Mouse (Mus musculus) G1E (cell line): ENCODE results near the gene Tshz2. TPM values are rescaled to one million over a fixed set of nuclear protein-coding genes. Genes with fewer than 3 reads are reported as not detected.

ENCODE experiments used
- ATAC-seq: 2 replicates; pipeline ENCODE4 v1.8.0; 2016; ENCODE audit warnings: mild to moderate bottlenecking; ENCODE audit not compliant: insufficient number of reproducible peaks, poor library complexity, low FRiP score, severe bottlenecking; ENCODE audit errors: extremely low read depth
- DNase-seq: peaks from one replicate; pipeline ENCODE4 v3.0.0; 2012; ENCODE audit warnings: low spot score
- H3K27me3 ChIP-seq: 2 replicates; pipeline ENCODE4 v1.6.1; 2012; ENCODE audit warnings: mild to moderate bottlenecking, low read length, inconsistent platforms; ENCODE audit not compliant: insufficient read depth
- H3K36me3 ChIP-seq: replicated peaks from 2 replicates; pipeline ENCODE3; 2012; ENCODE audit warnings: mild to moderate bottlenecking, inconsistent platforms
- H3K4me1 ChIP-seq: 2 replicates; pipeline ENCODE4 v1.6.1; 2012; ENCODE audit warnings: low read depth, low read length, inconsistent platforms, mixed read lengths; ENCODE audit not compliant: insufficient read depth
- H3K4me3 ChIP-seq: 2 replicates; pipeline ENCODE4 v1.5.1; 2012; ENCODE audit warnings: low read depth, mild to moderate bottlenecking, inconsistent platforms, low read length, moderate library complexity, mixed read lengths
- H3K9me3 ChIP-seq: replicated peaks from 2 replicates; pipeline ENCODE4 v1.6.1; 2012; ENCODE audit warnings: inconsistent platforms
- CTCF ChIP-seq: IDR thresholded peaks from 2 replicates; pipeline ENCODE4 v1.5.1; 2012; ENCODE audit warnings: low read depth, low read length, inconsistent platforms, mixed read lengths
- GATA1 ChIP-seq: IDR thresholded peaks from 2 replicates; pipeline ENCODE4 v1.6.1; 2012; ENCODE audit warnings: borderline replicate concordance, low read length, inconsistent platforms, mixed read lengths
- GATA2 ChIP-seq: IDR thresholded peaks from 2 replicates; pipeline ENCODE4 v1.6.1; 2012; ENCODE audit warnings: low read depth, low read length, inconsistent platforms, borderline replicate concordance
- POLR2AphosphoS5 ChIP-seq: IDR thresholded peaks from 2 replicates; pipeline ENCODE4 v1.6.1; 2012; ENCODE audit warnings: low read depth, low read length, inconsistent platforms; ENCODE audit not compliant: insufficient replicate concordance
- TAL1 ChIP-seq: conservative IDR thresholded peaks from 2 replicates; pipeline ENCODE4 v1.6.1; 2012; ENCODE audit warnings: low read depth, low read length, inconsistent platforms, mixed read lengths
- polyA plus RNA-seq: library from polyadenylated mRNA; stranded (reverse); fragments of >175 nt; gene quantifications from 2 replicates; pipeline ENCODE4 v1.2.3, GENCODE M21; 2012
- total RNA-seq, 2 experiments: library from RNA; stranded (forward) in 1 of 2; stranded (reverse) in 1 of 2; fragments of 200-1000 nt in 1 of 2; fragments of >200 nt in 1 of 2; fragmentation: Nextera tagmentation in 1 of 2; gene quantifications; 2 replicates each; pipeline ENCODE4 v1.2.3; 2014 to 2017

Tshz2 gene
- total and polyA plus RNA-seq, 3 experiments, result 0.16 TPM; not detected in 2

- Histone ChIP-seq H3K4me1 (no peaks in the 10 kb centered on the region), H3K4me3 (no peak overlapping the region), H3K9me3 (peaks cover 78% of the 10 kb centered on the region), H3K27me3 (no peaks in the 10 kb centered on the region), H3K36me3 (no peaks in the 10 kb centered on the region)
- ATAC-seq (no peak), DNase-seq (no peak)
- no peak for TF ChIP-seq GATA2
- no peak for TF ChIP-seq CTCF
- TF ChIP-seq POLR2AphosphoS5, result no peak
- no peak for TF ChIP-seq GATA1
- no peak for TF ChIP-seq TAL1
Observed at GRCm38 (mm10) chr2:169671264-169671663, 38.5 kb downstream of the Tshz2 start.

- no peaks in the 10 kb centered on the region for H3K27me3 ChIP-seq
- H3K4me1 ChIP-seq, result no peaks in the 10 kb centered on the region
- no peaks in the 10 kb centered on the region for H3K36me3 ChIP-seq
- TF ChIP-seq CTCF (no peak), TAL1 (no peak), GATA2 (no peak), POLR2AphosphoS5 (no peak), GATA1 (no peak)
- no peak overlapping the region for H3K4me3 ChIP-seq
- DNase-seq, result no peak
- ATAC-seq, result no peak
- peaks cover 83% of the 10 kb centered on the region for H3K9me3 ChIP-seq
Observed at GRCm38 (mm10) chr2:169673786-169674185, 41.0 kb downstream of the Tshz2 start.

- H3K9me3 ChIP-seq, result peaks cover 84% of the 10 kb centered on the region
- no peak for TF ChIP-seq GATA1
- TF ChIP-seq CTCF, result no peak
- TF ChIP-seq GATA2, result no peak
- TF ChIP-seq POLR2AphosphoS5, result no peak
- no peak for TF ChIP-seq TAL1
- no peak for ATAC-seq
Observed at GRCm38 (mm10) chr2:169674209-169674608, 41.4 kb downstream of the Tshz2 start.

GRCm38 (mm10) chr2:169679264-169679663 is 46.5 kb downstream of the Tshz2 start:
- Histone ChIP-seq H3K9me3 (peaks cover 84% of the 10 kb centered on the region), H3K36me3 (no peaks in the 10 kb centered on the region), H3K4me3 (no peak overlapping the region), H3K4me1 (no peaks in the 10 kb centered on the region), H3K27me3 (no peaks in the 10 kb centered on the region)
- no peak for ATAC-seq
- no peak for DNase-seq
- TF ChIP-seq CTCF (no peak), GATA1 (no peak), POLR2AphosphoS5 (no peak), TAL1 (no peak), GATA2 (no peak)

More at GRCm38 (mm10) chr2:169674209-169674608, 41.4 kb downstream of the Tshz2 start:
- Histone ChIP-seq H3K27me3 (no peaks in the 10 kb centered on the region), H3K4me3 (no peak overlapping the region), H3K36me3 (no peaks in the 10 kb centered on the region), H3K4me1 (no peaks in the 10 kb centered on the region)
- DNase-seq, result no peak

GRCm38 (mm10) chr2:169679951-169680350 is 47.1 kb downstream of the Tshz2 start:
- H3K9me3 ChIP-seq, result peaks cover 84% of the 10 kb centered on the region
- no peaks in the 10 kb centered on the region for H3K27me3 ChIP-seq
- DNase-seq (no peak), ATAC-seq (no peak)
- H3K4me1 ChIP-seq, result no peaks in the 10 kb centered on the region
- no peak for TF ChIP-seq POLR2AphosphoS5
- TF ChIP-seq GATA2, result no peak
- TF ChIP-seq CTCF, result no peak
- TF ChIP-seq TAL1, result no peak
- no peak for TF ChIP-seq GATA1
- H3K4me3 ChIP-seq, result no peak overlapping the region
- H3K36me3 ChIP-seq, result no peaks in the 10 kb centered on the region

- ATAC-seq (no peak), DNase-seq (no peak)
- no peaks in the 10 kb centered on the region for H3K4me1 ChIP-seq
- no peaks in the 10 kb centered on the region for H3K36me3 ChIP-seq
- H3K4me3 ChIP-seq, result no peak overlapping the region
- TF ChIP-seq GATA2 (no peak), GATA1 (no peak), CTCF (no peak), POLR2AphosphoS5 (no peak), TAL1 (no peak)
- no peaks in the 10 kb centered on the region for H3K27me3 ChIP-seq
- H3K9me3 ChIP-seq, result peaks cover 81% of the 10 kb centered on the region
Observed at GRCm38 (mm10) chr2:169685260-169685659, 52.4 kb downstream of the Tshz2 start.
